Mouse (Mus musculus) forebrain, embryonic 14.5 days (tissue): Measurements from ENCODE around the gene Ccdc58. TPM values are rescaled to one million over a fixed set of nuclear protein-coding genes. Genes with fewer than 3 reads are reported as not detected.

Experiments used
- ATAC-seq: fragments of 200-750 bp; cut with Nextera tagmentation; 2 replicates; pipeline ENCODE4 v1.8.0; 2017; ENCODE audit warnings: mild to moderate bottlenecking, moderate library complexity
- DNase-seq: peaks from one replicate; pipeline ENCODE4 v3.0.0-alpha.2; 2015; ENCODE audit warnings: low spot score
- H3K27ac ChIP-seq: fragments of 300-500 bp; sonication (generic); 2 replicates; pipeline ENCODE4 v1.5.1; 2014; ENCODE audit warnings: low read depth, mild to moderate bottlenecking, control low read depth, low read length, moderate library complexity
- H3K27me3 ChIP-seq: fragments of 300-500 bp; sonication (generic); replicated peaks from 2 replicates; pipeline ENCODE4 v1.6.1; 2014; ENCODE audit warnings: low read length, control low read depth, mixed read lengths; ENCODE audit not compliant: control insufficient read depth, insufficient read depth
- H3K36me3 ChIP-seq: fragments of 300-500 bp; sonication (generic); 2 replicates; pipeline ENCODE4 v1.6.1; 2014; ENCODE audit warnings: low read length, control low read depth; ENCODE audit not compliant: control insufficient read depth, insufficient read depth
- H3K4me1 ChIP-seq: fragments of 300-500 bp; sonication (generic); 2 replicates; pipeline ENCODE4 v1.6.1; 2014; ENCODE audit warnings: antibody characterized with exemption, low read length, control low read depth; ENCODE audit not compliant: control insufficient read depth, insufficient read depth
- H3K4me2 ChIP-seq: fragments of 300-500 bp; sonication (generic); 2 replicates; pipeline ENCODE4 v1.6.1; 2014; ENCODE audit warnings: mild to moderate bottlenecking, control low read depth, low read length
- H3K4me3 ChIP-seq: fragments of 300-500 bp; sonication (generic); 2 replicates; pipeline ENCODE4 v1.5.1; 2014; ENCODE audit warnings: low read depth, low read length, control low read depth
- H3K9ac ChIP-seq: fragments of 300-500 bp; sonication (generic); 2 replicates; pipeline ENCODE4 v1.6.1; 2014; ENCODE audit warnings: mild to moderate bottlenecking, low read length, control low read depth, moderate library complexity
- H3K9me3 ChIP-seq: fragments of 300-500 bp; sonication (generic); replicated peaks from 2 replicates; pipeline ENCODE4 v1.6.1; 2016; ENCODE audit warnings: low read length, control low read depth, mixed read lengths; ENCODE audit not compliant: control insufficient read depth
- WGBS: fragments of 180-500 bp; shearing (Covaris S2); extraction: QIAGEN DNeasy Blood & Tissue Kit; methylation state at CpG from one replicate; pipeline ENCODE4 v1.1.7; 2014; 5-methylcytosine and 5-hydroxymethylcytosine counted together
- polyA plus RNA-seq: library from polyadenylated mRNA; unstranded; fragments of >200 nt; fragmentation: Nextera tagmentation; extraction: Ambion mirVana; gene quantifications from 2 replicates; pipeline ENCODE4 v1.2.1, GENCODE M21; 2014

Gene Ccdc58
- polyA plus RNA-seq, 1 experiment from 2014 or later = 39.0 TPM

DNA sequence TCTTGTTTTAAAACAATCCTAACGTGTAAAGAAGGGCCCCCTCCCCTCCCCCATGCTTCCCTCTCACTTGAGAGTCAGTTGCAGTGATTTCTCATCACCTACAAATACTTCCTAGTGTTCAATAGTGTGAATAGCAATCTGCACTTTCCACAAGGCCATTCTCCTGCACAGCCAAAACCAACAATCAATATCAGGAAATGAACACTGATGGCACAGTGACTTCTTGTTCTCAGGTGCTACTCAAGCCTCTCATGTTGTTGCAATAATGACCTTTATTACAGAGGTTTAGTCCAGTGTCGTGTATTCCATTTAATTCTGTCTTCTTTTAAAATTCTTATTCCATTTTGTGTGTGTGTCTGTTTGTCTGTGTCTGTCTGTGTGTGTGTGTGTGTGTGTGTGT, 66.7 kb downstream of the Ccdc58 start:
- Histone ChIP-seq H3K36me3 (no peaks in the 10 kb centered on the region), H3K4me1 (no peaks in the 10 kb centered on the region), H3K9ac (no peak overlapping the region), H3K27me3 (no peaks in the 10 kb centered on the region), H3K27ac (no peak overlapping the region), H3K4me2 (no peak overlapping the region), H3K9me3 (no peaks in the 10 kb centered on the region), H3K4me3 (no peak overlapping the region)
- DNase-seq = no peak
- 68% methylated on average over 2 of the region's 2 CpGs for WGBS
- ATAC-seq = no peak

Other genes starting within 250 kb of the Ccdc58 start
- 0.16 and 0.25 TPM in 2 replicates for gene Parp14, start 200.1 kb upstream of the Ccdc58 start, polyA plus RNA-seq
- 2.5 and 3.1 TPM in 2 replicates for gene Parp9, start 133.2 kb upstream of the Ccdc58 start, polyA plus RNA-seq
- 1.9 and 2.3 TPM in 2 replicates for gene Dtx3l, start 132.5 kb upstream of the Ccdc58 start, polyA plus RNA-seq
- gene Kpna1, start 92.9 kb upstream of the Ccdc58 start, polyA plus RNA-seq = 85.2 and 90.2 TPM in 2 replicates
- 17.6 and 17.7 TPM in 2 replicates for gene Wdr5b, start 30.5 kb upstream of the Ccdc58 start, polyA plus RNA-seq
- gene Fam162a, start 91 bp upstream of the Ccdc58 start, polyA plus RNA-seq = 186 and 211 TPM in 2 replicates
- not detected in 2 replicates for gene Csta1, start 59.6 kb downstream of the Ccdc58 start, polyA plus RNA-seq
- not detected in 2 replicates for gene Stfa2l1, start 85.1 kb downstream of the Ccdc58 start, polyA plus RNA-seq
- gene Gm5483, start 112.5 kb downstream of the Ccdc58 start, polyA plus RNA-seq = not detected in 2 replicates
- gene Gm5416, start 138.7 kb downstream of the Ccdc58 start, polyA plus RNA-seq = not detected in 2 replicates
- gene 2010005H15Rik, start 149.8 kb downstream of the Ccdc58 start, polyA plus RNA-seq = not detected in 2 replicates
- gene Stfa1, start 205.3 kb downstream of the Ccdc58 start, polyA plus RNA-seq = 0.61 and 1.0 TPM in 2 replicates